Mouse (Mus musculus): Measurements from ENCODE around the gene Chchd1. TPM values are rescaled to one million over a fixed set of nuclear protein-coding genes. Genes with fewer than 3 reads are reported as not detected.

Chchd1 gene
- polyA plus RNA-seq (2017; shearing (Covaris generic)) = 72.9 TPM

DNA sequence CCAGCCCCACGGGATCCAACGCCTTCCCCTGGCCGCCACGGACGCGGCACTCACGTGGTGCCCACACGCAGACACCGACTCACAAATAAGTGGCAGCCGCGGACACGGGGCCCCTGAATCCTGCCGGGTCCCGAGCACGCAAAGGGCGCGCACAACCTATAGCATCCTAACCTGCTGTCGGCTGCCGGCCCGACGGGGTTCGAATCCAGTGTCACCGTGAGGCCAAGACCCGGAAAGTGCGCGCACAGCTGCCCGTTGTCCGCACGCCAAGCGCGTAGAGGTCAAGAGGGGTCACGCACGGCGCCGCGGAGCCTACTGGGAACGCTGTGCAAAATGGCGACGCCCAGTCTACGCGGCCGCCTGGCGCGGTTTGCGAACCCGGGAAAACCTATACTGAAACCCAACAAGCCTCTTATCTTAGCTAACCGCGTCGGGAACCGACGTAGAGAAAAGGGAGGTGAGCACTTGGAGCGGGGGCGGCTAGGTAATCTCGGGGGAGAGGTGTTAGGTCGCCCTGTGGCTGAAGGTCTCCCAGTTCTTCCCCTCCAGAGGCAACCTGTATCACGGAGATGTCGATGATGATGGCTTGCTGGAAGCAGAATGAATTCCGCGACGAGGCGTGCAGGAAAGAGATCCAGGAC lies at the start of gene Chchd1:
Gene Chchd1, plus strand, starts transcription at position 266 of the 641 bp plus-strand sequence.

DNA sequence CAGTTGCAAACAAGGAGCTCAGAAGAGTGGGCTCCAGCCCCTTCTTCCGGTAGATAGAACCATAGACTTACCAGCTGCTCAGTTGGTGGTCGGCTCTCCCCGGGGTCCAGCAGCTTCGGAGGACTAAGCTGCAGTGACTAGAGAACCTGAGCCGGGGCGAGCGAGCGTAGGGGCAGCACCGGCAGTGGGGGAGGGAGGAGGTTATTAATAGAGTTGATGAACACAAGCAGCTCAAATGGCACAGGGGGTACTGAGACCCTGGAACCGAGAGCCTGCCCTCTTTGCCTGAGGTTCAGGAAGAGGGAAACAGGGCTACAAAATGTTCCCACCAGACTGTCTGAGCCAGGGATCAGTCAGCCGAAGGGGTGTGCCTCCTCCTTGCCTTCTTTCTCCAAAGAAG lies 46.4 kb upstream of the Chchd1 start, which contains the start of gene Myoz1:
Gene Myoz1, minus strand, starts transcription at position 180 of the 400 bp plus-strand sequence.

DNA sequence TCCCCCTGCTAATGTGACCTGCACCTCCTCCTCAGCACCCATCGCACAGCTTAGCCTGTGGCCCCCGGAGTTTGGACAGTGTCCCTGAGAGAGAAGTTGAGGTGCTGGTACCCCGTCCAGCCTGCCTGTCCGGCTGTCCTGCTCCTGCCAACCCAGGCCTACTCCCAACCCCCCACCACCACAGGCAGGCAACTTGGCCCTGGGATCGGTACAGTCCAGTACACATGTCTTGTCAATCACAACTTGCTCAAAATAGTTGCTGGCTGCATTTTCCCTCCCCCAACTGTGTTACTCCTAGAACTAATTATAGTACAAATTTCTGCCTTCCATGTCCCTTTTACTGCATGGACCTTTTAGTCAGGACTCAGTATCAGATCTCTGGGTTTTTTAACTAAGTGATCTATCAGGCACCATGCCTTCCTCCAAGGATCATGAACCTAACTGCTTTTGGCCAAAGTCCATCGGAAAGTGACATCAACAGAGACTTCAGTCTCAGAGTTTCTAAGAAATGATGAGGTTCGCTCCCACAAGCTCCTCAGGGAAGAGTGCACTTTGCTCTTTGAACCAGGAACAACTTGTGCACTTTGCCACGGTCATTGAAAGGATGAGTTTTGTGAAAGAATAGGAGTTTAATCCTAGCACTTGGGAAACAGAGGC lies 34.5 kb upstream of the Chchd1 start, which contains the start of gene Synpo2l:
Gene Synpo2l, minus strand, starts transcription at position 201 of the 657 bp plus-strand sequence.

DNA sequence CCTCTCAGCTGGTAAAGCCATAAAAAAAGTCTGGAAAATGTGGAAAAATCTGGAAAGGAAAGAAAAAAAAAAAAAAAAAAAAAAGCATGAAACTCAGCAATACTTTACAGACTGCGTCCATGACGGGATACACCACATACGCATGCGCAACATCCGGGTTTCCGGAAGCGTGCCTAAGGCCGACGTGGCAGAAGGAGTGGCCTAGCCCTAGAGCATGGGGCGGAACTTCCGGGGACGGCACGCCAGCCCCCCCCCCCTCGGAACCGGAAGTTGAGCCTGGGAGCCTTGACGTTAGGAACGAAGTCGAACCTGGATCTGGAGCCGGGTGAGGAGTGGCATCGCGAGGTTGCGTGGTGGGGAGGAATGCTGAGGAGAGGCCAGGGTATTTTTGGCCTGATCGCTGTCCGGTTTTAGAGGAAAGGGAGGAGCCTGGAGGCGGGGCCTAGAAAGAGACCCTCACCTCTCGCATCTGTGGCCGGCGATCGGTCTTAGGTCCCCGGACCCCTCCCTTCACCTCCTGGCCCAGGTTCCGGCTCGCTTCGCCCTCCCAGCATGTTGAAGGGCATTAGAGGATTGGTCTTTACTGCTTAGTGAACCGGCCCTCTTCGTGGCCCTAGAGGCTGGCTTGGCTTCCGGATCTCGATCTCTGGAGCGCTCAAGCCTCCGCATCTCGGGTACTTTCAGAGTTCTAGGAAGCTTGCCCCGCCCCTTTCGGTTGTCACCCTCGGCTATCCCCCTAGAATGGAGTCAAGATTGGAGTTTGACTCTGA lies 28.6 kb upstream of the Chchd1 start, which contains the start of gene Sec24c:
Gene Sec24c, plus strand, starts transcription at position 245 of the 770 bp plus-strand sequence.

DNA sequence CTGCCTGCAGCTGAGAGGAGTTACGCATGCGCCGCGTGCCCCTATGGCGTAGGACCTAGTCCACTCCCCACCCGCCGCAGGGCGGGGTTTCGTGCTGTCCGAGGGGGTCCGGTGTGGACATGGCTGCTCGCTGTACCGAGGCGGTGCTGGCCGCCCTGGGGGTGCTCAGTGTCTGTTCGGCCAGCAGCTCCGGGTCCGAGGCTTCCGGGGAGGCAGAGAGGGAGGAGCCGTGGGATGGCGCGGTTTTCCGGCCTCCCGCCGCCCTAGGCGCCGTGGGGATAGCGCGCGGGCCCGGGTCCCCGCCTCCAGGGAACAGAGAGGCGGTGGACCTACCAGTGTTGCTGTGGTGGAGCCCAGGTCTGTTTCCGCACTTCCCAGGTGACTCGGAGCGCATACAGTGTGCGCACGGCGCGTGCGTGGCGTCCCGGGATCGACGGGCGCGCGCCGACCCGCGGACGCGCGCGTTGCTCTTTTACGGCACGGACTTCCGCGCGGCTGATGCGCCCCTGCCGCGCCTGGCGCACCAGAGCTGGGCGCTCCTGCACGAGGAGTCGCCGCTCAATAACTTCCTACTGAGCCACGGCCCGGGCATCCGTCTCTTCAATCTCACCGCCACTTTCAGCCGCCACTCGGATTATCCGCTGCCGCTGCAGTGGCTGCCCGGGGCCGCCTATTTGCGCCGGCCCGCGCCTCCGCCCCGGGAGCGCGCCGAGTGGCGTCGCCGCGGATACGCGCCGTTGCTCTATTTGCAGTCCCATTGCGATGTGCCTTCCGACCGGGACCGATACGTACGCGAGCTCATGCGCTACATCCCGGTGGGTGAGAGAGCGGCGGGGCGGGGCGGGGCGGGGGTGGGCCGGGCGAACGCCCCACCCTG lies 7.7 kb upstream of the Chchd1 start, which contains the start of gene Fut11:
Gene Fut11, plus strand, starts transcription at position 85 of the 877 bp plus-strand sequence.

DNA sequence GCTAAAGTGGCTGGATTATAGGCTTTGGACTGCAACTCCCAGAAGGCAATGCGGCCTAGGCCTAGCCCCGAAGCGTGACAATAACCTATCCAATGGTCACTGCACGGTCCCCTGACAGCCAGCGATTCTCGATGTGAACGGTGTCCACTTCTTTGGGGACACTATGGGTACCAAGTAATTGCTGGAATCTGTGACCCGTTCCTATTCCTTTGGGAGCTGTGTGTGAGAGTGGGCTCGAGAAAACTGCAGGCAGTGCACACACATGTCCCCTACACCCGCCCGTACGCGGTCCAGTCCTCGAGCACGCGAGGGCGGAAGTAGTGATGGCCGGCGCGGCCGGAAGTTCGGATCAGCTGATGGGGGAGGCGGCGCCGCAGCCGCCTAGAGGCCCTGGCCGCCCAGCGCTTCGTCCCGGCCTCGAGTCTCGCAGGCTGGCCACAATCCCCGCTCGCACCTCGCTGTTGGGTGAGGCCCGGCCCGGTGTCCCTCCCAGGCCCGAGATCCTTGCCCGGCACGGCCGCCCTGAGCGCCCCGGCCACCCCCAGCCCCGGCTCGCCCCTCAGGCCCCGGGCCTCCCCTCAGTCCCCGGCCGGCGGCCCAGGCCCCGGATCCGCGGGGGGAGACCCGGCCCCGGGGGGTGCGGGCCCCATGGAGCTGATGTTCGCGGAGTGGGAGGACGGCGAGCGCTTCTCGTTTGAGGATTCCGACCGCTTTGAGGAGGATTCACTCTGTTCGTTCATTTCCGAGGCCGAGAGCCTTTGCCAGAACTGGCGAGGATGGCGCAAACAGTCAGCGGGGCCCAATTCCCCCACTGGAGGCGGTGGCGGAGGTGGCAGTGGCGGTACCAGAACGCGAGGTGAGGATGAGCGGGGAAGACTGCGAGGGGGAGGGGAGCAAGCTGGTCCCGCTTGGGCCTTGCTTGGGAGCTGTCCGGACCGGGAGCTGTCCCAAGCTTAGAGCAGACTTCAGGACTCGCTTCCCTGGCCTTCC lies 4.7 kb downstream of the Chchd1 start, which contains the start of gene Zswim8:
Gene Zswim8, plus strand, starts transcription at position 352 of the 990 bp plus-strand sequence.

DNA sequence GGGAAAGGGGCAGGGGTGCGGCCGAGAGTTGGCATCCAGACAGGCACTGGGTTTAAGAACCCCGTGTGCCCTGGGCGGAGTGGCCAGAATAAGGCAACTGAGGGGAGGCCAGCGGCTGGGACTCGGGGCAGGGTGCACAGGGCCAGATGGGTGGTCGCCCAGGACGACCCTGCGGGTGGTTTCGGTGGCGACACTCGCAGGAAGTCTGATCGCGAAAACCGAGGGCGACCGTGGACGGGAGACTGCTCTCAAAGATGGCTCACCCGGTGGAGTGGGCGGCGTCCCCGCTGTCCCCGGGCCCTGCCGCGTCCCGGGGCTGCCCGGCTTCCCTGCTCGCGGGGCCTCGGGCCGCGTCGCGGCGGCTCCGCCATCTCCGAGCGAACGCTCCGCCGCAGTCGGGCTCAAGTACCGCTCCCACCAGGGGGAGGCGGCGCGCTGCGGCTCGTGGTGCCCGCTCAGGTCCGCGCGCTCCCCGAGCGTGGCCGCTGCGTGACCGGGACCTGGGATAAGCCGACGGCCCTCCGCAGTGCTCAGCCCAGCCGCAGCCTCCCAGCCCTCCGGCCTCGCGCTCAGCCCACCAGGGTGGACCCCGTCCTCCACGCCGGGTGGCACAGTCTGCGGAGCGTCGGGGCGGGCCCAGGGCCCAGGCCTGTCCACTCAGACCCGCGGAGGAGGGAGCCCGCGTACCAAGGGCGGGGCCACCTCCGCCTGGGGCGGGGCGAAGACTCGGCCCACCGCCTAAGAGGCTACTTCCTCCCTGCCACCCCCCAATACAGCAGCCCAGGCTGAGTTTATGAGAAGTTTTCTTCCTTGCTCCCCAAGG lies 31.4 kb downstream of the Chchd1 start, which contains the start of gene Ndst2:
Gene Ndst2, minus strand, starts transcription at position 611 of the 823 bp plus-strand sequence.

Other genes starting within 250 kb of the Chchd1 start
- gene Anxa7, start 222.9 kb upstream of the Chchd1 start, polyA plus RNA-seq (2017; shearing (Covaris generic)) = 35.0 TPM
- gene Mss51, start 206.1 kb upstream of the Chchd1 start, polyA plus RNA-seq (2017; shearing (Covaris generic)) = 0.88 TPM
- 26.4 TPM for gene Ppp3cb, start 156.4 kb upstream of the Chchd1 start, polyA plus RNA-seq (2017; shearing (Covaris generic))
- gene Usp54, start 61.9 kb upstream of the Chchd1 start, polyA plus RNA-seq (2017; shearing (Covaris generic)) = 1.7 TPM
- 0.60 TPM for gene Myoz1, start 46.5 kb upstream of the Chchd1 start, polyA plus RNA-seq (2017; shearing (Covaris generic))
- gene Synpo2l, start 34.7 kb upstream of the Chchd1 start, polyA plus RNA-seq (2017; shearing (Covaris generic)) = not detected
- gene Sec24c, start 28.7 kb upstream of the Chchd1 start, polyA plus RNA-seq (2017; shearing (Covaris generic)) = 255 TPM
- gene Fut11, start 8.0 kb upstream of the Chchd1 start, polyA plus RNA-seq (2017; shearing (Covaris generic)) = 8.6 TPM
- 55.9 TPM for gene Zswim8, start 4.5 kb downstream of the Chchd1 start, polyA plus RNA-seq (2017; shearing (Covaris generic))
- gene Ndst2, start 31.6 kb downstream of the Chchd1 start, polyA plus RNA-seq (2017; shearing (Covaris generic)) = 30.0 TPM
- 7.2 TPM for gene Camk2g, start 91.1 kb downstream of the Chchd1 start, polyA plus RNA-seq (2017; shearing (Covaris generic))
- not detected for gene Plau, start 133.7 kb downstream of the Chchd1 start, polyA plus RNA-seq (2017; shearing (Covaris generic))
- gene Vcl, start 226.4 kb downstream of the Chchd1 start, polyA plus RNA-seq (2017; shearing (Covaris generic)) = 4.4 TPM